Comparison of ENCODE assay signal across 8 mouse cellular contexts in the genomic region with DNA sequence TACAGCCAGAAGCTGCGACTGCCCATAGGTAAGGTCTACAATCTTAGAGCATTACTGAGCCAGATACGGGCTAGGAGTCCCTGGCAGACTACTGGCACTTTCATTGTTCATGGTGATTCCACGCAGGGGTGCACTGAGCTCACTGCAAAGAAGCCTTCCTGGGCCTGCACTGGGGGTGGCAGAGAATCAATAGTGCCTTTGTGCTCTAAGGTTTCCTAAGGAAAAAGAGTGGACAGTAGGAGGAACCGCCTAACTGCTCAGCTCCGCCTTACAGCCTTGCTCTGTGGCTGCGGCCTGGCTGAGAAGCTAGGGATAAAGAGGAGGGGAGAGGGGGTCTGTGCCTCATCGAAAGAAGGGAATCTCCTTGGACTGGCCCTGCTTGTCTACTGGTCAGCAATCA. TPM values are rescaled to one million over a fixed set of nuclear protein-coding genes. Genes with fewer than 3 reads are reported as not detected.
DNase-seq lines count a peak whose midpoint lies in the region; ATAC-seq lines count a peak whose summit lies in the region.

C2cd4d (plus strand) TSS at position 301 of the 400 bp plus-strand sequence.

- H3K36me3 ChIP-seq in kidney, embryonic 14.5 days (ENCODE audit: control insufficient read depth, insufficient read depth, low read length): no peaks in the 10 kb centered on the region
- no peaks in the 10 kb centered on the region for H3K36me3 ChIP-seq in embryonic facial prominence, embryonic 15.5 days
- no peaks in the 10 kb centered on the region for H3K36me3 ChIP-seq in intestine, embryonic 16.5 days (ENCODE audit: control insufficient read depth, insufficient read depth, low read length)
- H3K36me3 ChIP-seq in neural tube, embryonic 12.5 days: no peaks in the 10 kb centered on the region

- peak within 1 kb of the TSS; percentile 74 for H3K9ac ChIP-seq in kidney, embryonic 14.5 days (ENCODE audit: low read depth, low read length)
- peak within 1 kb of the TSS; percentile 78 for H3K9ac ChIP-seq in embryonic facial prominence, embryonic 15.5 days
- H3K9ac ChIP-seq in intestine, embryonic 16.5 days (ENCODE audit: low read depth, low read length): peak within 1 kb of the TSS; percentile 82
- H3K9ac ChIP-seq in neural tube, embryonic 12.5 days: peak within 1 kb of the TSS; percentile 87

- no peak within 1 kb of the TSS for H3K27ac ChIP-seq in kidney, embryonic 14.5 days (ENCODE audit: low read depth, low read length)
- no peak within 1 kb of the TSS; the same call in 1 of the 2 replicates for H3K27ac ChIP-seq in embryonic facial prominence, embryonic 15.5 days (replicated peaks)
- no peak within 1 kb of the TSS for H3K27ac ChIP-seq in intestine, embryonic 16.5 days (ENCODE audit: low read length)
- no peak within 1 kb of the TSS for H3K27ac ChIP-seq in neural tube, embryonic 12.5 days

- no peak for DNase-seq in kidney, adult 8-10 months
- no peak for DNase-seq in spleen, postnatal 4 days (ENCODE audit: low spot score in 2 of 2)
- DNase-seq in left cerebral cortex, adult 8-10 months (ENCODE audit: low spot score in 2 of 2): no peak
- DNase-seq in ovary, adult 18-20 months (ENCODE audit: low spot score): no peak

- WGBS in kidney, embryonic 14.5 days: 66% methylated on average over 7 of the region's 7 CpGs
- WGBS in embryonic facial prominence, embryonic 15.5 days: 44% methylated on average over 7 of the region's 7 CpGs
- WGBS in intestine, embryonic 16.5 days: 53% methylated on average over 7 of the region's 7 CpGs
- WGBS in neural tube, embryonic 12.5 days: 45% methylated on average over 7 of the region's 7 CpGs

- no peaks in the 10 kb centered on the region for H3K4me1 ChIP-seq in kidney, embryonic 14.5 days (ENCODE audit: control insufficient read depth, insufficient read depth, low read length)
- peaks cover 14% of the 10 kb centered on the region for H3K4me1 ChIP-seq in embryonic facial prominence, embryonic 15.5 days
- H3K4me1 ChIP-seq in intestine, embryonic 16.5 days (ENCODE audit: control insufficient read depth, insufficient read depth, low read length): peaks cover 5% of the 10 kb centered on the region
- H3K4me1 ChIP-seq in neural tube, embryonic 12.5 days: peaks cover 7% of the 10 kb centered on the region; the same call in 1 of the 2 replicates

- H3K4me2 ChIP-seq in kidney, embryonic 14.5 days (replicated peaks; ENCODE audit: low read depth, low read length): peak within 1 kb of the TSS; percentile 94
- H3K4me2 ChIP-seq in embryonic facial prominence, embryonic 15.5 days (replicated peaks): peak within 1 kb of the TSS; percentile 81
- peak within 1 kb of the TSS; percentile 93 for H3K4me2 ChIP-seq in intestine, embryonic 16.5 days (ENCODE audit: low read depth, low read length)
- H3K4me2 ChIP-seq in neural tube, embryonic 12.5 days (replicated peaks): peak within 1 kb of the TSS; percentile 91

- peaks cover 24% of the 10 kb centered on the region for H3K27me3 ChIP-seq in kidney, embryonic 14.5 days (ENCODE audit: control insufficient read depth, insufficient read depth, low read length)
- H3K27me3 ChIP-seq in embryonic facial prominence, embryonic 15.5 days: peaks cover 18% of the 10 kb centered on the region; the same call in 1 of the 2 replicates
- peaks cover 4% of the 10 kb centered on the region; the same call in 1 of the 2 replicates for H3K27me3 ChIP-seq in intestine, embryonic 16.5 days (replicated peaks; ENCODE audit: control insufficient read depth, insufficient read depth, low read length)
- peaks cover 40% of the 10 kb centered on the region for H3K27me3 ChIP-seq in neural tube, embryonic 12.5 days (replicated peaks)

- ATAC-seq in kidney, embryonic 14.5 days (ENCODE audit: low FRiP score, low TSS enrichment): no peak
- no peak for ATAC-seq in embryonic facial prominence, embryonic 15.5 days (ENCODE audit: insufficient number of reproducible peaks, low FRiP score, low TSS enrichment, low read depth)
- ATAC-seq in intestine, embryonic 16.5 days: no peak
- ATAC-seq in neural tube, embryonic 12.5 days (ENCODE audit: low FRiP score, low read depth): no peak

- H3K9me3 ChIP-seq in kidney, embryonic 14.5 days (ENCODE audit: control insufficient read depth, low read length): no peaks in the 10 kb centered on the region
- no peaks in the 10 kb centered on the region for H3K9me3 ChIP-seq in embryonic facial prominence, embryonic 15.5 days (replicated peaks)
- H3K9me3 ChIP-seq in intestine, embryonic 16.5 days (ENCODE audit: control insufficient read depth, low read length): no peaks in the 10 kb centered on the region
- no peaks in the 10 kb centered on the region for H3K9me3 ChIP-seq in neural tube, embryonic 12.5 days

- H3K4me3 ChIP-seq in kidney, embryonic 14.5 days (ENCODE audit: low read length): peak within 1 kb of the TSS; percentile 57
- peak within 1 kb of the TSS; percentile 55 for H3K4me3 ChIP-seq in embryonic facial prominence, embryonic 15.5 days (replicated peaks)
- H3K4me3 ChIP-seq in intestine, embryonic 16.5 days (ENCODE audit: low read length): peak within 1 kb of the TSS; percentile 60
- H3K4me3 ChIP-seq in neural tube, embryonic 12.5 days: peak within 1 kb of the TSS; percentile 48

RNA-seq across cellular contexts. Expression of gene C2cd4d, which starts in this region (rescaled TPM):
- 1.0 and 1.5 TPM in 2 replicates for polyA plus RNA-seq in kidney, embryonic 14.5 days (2014; fragmentation: Nextera tagmentation; extraction: Ambion mirVana)
- 2.5 and 3.3 TPM in 2 replicates for polyA plus RNA-seq in embryonic facial prominence, embryonic 15.5 days (2015; fragmentation: Nextera tagmentation; extraction: Ambion mirVana)
- polyA plus RNA-seq in intestine, embryonic 16.5 days (2015; fragmentation: Nextera tagmentation; extraction: Ambion mirVana): 0.38 and 0.71 TPM in 2 replicates
- 2.4 and 3.1 TPM in 2 replicates for polyA plus RNA-seq in neural tube, embryonic 12.5 days (2016; fragmentation: Nextera tagmentation; extraction: Ambion mirVana)
- total RNA-seq in left cerebral cortex, adult 8-10 months (2022): under 1 TPM in 2 of 4 experiments, not detected in 2; 0.25 to 0.58 TPM
